Mouse (Mus musculus) natural killer cell, adult 2 months (primary cell): ENCODE results near the gene Senp5.

ENCODE experiments used
- DNase-seq, 2 experiments: peaks; one replicate each; pipeline ENCODE4 v3.0.0; 2022; ENCODE audit warnings: low spot score in 2 of 2

The Senp5 gene

DNA sequence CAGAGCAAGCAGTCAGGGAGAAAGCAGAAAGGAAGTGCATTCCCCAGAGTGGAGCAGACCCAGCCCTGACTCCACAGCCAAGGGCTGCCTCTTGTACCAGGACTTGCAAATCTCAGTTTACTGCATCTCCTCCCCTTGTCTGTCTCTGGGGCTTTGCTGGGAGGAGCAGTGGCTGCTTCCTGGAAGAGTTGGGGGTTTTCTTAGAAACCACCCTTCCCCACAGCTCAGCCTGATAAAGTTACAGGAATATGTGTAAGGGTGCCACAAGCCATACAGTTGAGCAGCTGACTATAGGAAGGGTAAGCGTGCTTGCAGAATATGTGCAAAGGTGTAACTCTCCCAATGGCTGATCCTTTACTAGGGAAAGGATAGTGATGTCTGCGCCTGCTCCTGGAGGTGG lies 62.5 kb downstream of the Senp5 start:
- no peak for DNase-seq

DNA sequence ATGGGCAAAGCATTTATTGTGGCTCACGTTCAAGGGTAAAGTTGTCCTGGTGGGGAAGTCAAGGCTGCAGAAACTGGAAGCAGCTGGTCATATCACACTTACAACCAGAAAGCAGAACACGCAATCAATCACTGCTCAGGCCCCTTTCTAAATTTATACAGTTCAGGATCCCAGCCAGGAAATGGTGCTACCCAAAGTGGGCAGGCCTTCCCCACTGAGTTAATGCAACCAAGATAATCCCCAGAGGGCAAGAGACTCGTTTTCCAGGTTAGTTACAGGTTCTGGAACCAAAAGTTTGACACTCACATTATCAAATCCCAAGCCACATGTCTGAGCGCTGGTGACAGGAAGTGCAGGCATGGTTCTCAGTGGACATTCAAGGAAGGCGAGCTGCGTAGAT lies 64.2 kb downstream of the Senp5 start:
- DNase-seq, result no peak

DNA sequence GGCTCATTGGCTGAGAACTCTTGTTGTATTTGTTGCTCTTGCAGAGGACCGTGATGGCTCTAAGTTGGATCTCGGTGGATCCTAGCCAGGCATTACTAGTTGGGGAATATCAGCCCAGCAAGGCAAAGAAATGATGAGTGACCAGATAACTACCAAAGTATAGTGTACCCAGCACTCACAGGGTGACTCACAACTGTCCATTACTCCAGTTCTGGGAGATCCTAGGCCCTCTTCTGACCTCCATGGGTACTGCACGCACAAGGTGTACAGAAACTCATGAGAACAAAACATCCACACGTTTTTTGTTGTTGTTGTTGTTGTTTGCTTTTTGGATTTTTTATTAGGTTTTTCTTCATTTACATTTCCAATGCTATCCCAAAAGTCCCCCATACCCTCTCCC lies 66.5 kb downstream of the Senp5 start:
- DNase-seq, result no peak

DNA sequence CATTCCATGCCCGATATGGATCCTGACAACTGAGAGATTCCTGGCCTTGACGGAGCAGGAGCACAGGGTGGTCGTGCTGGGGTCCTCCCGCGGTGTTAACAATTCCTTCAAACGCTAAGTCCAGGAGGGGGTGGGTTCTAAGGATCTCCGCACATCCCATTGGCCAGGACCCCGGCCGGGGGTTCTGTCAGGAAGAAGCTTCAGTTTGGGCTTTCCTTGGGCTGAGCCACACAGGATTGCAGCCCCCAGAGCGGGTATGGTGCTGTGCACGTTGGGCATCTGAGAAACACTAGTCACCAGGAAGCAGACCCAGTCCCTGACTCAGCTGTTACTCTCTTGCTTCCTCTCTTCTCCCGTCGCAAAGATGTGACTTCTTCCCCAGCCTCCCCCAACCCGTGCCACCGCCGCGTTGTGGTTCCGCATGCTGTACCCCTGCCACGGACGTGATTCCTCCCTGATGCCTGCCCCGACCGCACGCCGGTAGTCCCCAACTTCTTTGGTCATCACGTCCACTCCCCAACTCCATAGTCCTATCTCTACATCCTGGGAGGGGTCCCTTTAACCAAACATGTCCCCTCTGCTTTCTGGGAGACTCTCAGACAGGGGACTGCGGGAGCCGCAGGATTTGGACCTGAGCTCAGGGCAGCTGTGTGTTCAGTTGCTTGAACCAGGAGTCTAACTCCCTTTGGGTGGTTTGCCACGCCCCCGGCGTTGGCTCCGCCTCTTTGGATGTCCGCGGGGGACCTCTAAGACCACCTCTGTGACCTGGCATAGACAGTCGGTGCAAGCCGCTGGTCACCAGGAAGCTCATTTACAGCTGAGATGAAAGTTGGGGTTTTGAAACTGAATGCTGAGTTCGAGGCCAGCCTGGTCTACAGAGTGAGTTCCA lies 67.8 kb downstream of the Senp5 start:
- DNase-seq, result no peak

DNA sequence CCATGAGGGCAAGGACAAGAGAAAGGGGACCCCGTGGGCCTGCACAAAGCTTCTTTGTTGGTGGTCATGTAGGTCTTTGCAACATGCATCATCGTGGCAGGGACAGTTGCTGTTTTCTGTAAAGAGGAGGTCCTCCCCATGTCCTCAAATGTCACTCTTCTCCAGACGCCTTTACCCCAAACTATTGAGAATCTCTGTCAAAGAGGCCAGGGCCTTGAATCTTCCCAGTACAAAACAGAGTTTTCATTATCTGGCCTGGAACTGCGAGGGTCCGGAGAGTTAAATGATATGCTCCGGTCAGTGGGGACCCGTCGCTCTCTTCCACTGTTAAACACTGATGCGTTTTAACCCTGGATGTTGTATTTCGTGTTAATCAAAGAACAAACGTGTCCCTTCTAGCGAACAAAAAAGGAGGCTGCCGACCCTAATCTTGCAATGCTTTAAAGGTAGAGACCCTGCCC lies 68.5 kb downstream of the Senp5 start:
- DNase-seq, result no peak

DNA sequence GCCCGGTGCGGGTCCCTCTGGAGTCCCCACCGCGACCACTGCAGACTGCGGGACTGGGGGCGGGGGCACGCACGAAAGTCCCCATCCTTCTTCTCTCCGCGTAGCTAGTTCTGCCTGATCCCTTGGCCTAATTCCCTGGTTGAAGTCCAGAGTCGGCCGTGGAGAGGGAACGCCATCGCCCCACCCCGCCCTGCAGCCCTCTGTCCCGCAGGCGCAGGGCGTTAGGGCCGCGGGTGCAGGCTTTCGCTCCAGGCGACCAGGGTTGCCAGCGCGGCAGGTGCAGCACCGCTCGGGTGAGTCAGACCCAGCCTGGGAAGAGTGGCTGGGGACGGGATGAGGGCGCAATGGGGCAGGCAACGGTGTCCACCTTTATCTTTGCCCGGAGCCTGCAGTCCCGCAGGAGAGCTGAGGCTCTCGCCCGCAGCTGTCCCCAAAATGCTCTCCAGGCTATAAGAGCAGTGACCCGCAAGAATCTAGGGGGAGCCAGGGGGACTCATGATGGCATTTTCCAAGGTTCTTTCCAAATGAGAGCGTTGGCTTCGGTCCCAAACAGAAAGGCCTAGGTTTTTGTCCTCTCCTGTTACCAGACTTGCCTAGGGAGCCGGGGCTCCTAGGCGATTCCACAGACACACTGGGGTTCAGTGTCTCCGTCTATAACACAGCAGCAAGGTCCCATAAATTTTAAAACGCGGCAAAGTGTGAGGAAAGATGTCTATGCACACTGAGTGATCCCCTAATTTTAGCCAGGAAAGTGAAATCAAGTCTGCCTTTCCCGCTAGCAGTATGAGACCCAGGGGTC lies 69.1 kb downstream of the Senp5 start, which contains the start of gene Pigz:
Gene Pigz, plus strand, starts transcription at position 101 of the 799 bp plus-strand sequence.
- DNase-seq, result no peak

DNA sequence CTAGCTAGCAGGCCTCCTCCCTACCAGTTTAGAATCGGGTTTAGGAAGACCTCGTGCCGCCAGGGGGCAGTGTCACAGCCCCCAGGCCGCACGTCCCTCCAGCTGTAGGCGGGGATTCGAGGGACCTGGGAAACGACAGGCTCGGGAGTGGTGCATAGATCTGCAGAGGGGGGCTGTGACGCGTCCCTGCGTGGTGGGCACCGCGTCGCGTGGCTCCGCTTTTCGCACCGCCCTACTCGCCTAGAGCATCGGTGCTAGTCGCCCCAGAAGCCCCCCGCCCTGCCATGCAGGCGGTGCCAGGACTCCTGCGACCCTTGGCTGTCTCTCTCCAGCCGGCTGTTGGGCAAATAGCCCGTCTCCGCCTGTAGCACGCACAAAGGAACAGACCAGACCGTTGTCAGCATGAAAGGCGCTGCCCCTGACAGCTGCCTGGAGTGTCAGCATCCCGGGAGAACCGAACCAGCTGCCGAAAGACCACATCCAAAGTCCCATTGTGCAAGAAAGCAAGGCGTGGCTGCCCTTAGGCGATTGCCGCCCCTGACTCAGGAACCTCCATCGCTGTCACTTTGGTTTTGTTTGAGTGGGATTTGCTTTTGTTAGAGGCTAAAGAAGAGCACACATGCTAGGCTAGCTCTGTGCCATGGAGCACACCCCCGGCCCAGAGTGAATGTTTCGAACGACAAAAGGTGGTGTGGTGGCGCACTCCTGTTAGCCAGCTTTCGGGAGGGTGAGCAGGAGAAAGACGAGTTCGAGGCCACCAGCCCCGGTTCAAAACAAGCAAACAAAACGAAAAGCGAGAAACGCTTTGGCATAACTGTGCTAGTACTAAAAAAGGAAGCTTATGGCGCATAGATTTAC lies 70.0 kb downstream of the Senp5 start:
- peak; percentile 57 to 66 for DNase-seq

DNA sequence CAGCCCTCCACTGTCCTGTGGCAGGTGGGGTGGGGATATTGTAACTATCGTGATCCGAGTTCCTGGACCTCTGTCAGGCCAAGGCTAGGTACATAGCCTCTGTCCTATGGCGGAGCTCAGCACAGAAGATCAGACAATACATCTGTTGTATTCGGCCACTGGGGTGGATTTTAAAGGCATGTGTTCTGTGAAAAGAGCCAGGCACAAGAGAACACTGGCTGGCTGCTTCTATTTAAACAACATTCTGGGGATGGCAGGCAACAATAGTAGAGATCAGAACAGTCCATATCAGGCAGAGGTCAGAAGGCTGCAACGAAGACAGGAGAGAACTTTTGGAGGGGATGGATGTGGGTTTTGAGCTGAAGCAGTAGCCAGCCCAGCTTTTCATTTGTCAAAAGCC lies 70.8 kb downstream of the Senp5 start:
- no peak for DNase-seq

DNA sequence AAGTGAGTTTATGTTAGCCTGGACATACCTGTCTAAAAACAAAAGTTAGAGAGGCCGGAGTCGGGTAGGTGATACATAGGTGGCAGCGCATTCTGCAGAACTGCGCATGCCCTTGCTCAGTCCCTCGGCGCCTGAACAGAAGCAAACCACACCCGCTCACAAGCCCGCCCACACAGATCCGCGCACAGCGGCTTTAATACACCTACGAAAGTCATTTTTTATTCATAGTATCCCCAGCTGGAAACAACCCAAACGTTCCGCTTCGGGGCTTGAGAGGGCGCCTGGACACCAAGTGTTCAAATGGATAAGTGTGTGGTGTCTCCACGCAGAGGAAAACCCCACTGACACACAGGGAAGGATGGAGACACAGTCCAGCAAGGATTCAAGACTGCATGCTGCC lies 71.8 kb downstream of the Senp5 start:
- DNase-seq, result no peak

DNA sequence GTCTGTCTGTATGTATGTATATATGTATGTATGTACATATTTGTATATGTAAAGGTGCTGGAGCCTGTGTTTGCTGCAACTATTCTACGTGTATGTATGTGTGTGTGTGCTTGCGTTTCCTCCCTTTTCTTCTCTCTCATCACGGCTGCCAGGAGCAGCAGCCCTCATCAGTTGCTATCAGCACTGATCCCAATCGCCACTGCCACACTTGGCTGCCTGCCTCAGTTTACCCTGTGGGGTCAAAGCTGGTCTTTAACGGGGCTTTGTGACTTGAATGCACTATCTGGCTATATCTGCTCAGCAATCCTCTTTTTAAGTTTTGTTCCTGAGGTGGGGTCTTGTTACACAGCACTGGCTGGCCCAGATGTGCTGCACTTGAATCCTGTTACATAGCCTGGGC lies 75.7 kb downstream of the Senp5 start:
- no peak for DNase-seq

DNA sequence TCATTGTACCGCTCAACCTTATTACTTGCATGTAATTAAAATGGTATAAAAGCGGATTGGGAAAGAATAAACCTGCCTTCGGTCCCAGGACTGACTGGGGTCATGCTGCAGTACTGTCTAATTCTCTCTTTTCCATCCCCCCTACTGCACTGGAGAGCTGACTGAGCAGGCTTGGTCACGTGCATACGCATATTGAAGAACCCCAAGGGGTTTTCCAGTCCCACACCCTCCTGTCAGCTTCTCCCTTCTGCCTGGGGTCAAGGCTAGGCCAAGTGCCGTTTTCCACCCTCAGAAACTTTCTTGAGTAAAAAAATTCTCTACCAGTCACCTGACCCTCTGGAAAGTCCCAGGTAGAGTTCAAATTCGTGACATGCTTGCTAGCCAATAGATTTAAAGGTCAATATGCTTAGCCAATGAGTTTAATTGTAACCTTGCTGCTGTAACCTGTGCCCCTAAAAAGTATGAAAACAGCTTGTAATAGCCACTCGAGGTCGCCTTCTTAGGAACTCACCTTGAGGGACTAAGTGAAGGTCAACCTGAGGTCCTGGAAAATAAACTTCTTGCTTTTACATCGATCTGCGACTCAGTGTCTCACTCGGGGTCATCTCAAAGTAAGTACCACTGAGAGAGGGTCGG lies 76.4 kb downstream of the Senp5 start:
- no peak for DNase-seq

DNA sequence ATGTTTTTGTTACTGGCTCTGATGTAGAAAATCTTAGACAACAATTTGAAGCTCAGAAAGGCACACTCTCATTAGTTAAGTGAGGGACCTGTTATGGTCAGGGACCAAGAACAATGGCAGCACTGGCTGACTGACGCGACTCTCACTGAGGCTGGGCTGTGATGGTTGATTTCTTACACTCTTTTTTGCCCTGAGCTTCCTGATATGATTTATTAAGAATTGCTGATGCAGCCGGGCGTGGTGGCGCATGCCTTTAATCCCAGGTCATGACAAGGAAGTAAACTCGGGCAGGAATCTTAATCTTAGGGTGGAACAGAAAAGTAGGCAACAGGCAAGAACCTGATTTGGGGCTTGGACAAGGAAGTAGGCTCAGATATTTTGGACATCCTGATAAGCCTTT lies 77.0 kb downstream of the Senp5 start:
- DNase-seq, result no peak

DNA sequence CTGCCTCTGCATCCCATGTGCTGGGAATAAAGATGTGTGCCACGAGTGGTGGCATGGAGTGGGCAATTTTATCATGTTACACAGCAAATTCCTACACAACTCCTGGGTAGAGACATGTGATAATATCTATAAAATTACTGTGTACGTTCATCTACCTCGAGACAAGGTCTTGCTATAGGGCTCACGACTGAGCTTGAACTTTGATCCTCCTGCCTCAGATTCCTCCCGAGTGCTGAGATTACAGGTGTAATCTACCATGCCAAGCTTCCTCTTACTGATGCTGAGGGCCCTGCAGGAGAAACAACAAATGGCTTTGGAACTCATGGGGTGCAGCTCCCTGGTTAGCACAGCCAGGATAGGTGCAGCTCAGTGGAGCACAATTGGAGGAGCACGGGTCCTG lies 78.7 kb downstream of the Senp5 start:
- DNase-seq, result no peak

DNA sequence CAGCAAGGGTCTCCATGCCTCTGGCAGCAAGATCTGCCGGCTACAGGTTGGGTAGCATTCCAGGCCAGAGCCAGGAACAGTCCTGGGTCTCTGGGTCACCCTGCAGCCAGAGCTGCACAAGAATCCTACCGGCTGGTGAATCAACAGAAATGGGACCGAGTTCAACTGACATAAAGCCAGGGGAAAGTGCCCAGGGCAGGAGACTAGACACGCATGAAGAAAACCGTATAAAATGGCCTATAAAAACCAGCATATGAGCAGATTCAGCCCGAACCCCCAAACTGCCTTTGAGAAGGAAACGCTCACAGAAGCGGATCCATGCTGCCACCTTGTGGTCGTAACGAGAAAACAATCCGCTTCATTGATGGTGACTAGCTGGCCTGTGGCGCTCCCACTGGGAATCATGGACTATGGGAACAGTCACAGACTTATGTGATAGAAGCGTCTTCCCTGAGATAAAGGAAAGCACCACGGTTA lies 84.8 kb downstream of the Senp5 start:
- DNase-seq, result peak; percentile 39 to 65

DNA sequence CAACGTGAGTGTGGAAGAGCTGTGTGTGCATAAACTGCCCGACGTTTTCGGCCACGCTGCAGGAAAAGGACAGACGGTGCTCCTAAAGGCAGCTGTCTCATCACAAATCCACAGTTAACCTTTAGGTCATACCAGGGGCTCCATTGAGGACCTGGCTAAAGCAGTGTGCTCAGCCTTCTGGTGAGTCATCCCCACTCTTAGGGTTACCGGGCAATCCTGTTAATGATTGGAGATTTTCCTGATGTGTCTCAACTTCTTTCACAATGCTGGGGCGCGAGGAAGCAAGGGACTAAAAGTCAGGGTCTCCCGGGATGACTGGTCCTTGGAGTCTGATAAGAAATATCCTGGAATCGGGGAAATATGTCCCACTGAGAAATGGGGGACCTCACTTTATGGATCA lies 85.3 kb downstream of the Senp5 start:
- DNase-seq, result no peak

DNA sequence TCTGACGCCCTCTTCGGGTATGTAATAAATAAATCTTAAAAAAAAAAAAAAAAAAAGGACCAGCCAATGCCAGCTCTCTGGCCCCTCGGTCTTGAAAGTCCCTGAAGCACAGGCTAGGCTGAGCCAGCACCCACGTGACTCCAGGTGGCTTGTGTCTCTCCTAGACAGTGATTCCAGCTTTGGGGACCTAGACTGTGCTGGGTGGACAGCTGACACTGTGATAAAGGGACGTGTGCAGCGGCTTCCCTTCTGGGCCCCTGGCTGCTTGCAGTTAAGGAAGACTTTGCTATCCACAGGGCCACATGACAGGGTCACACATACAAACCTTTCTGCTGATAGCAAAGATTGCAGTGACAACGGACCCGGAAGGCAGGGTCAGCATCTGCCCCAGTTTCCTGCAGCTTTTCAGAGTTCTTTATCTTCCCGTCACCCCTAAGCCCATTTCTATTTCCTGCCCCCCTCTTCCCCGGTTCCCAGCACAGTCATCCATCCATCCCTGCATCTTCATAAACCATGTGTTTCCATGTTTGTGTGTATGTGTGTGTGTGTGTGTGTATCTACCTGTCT lies 92.7 kb downstream of the Senp5 start:
- DNase-seq, result no peak
